Mouse (Mus musculus) hindbrain, embryonic 11.5 days (tissue): ENCODE results near the gene Fntb. TPM values are rescaled to one million over a fixed set of nuclear protein-coding genes. Genes with fewer than 3 reads are reported as not detected.
A peak's percentile ranks its signal among the peaks of the same experiment; 100 is the strongest.

ENCODE experiments used
- ATAC-seq: fragments of 200-750 bp; cut with Nextera tagmentation; 2 replicates; pipeline ENCODE4 v1.8.0; 2017; ENCODE audit warnings: mild to moderate bottlenecking, moderate TSS enrichment, moderate library complexity; ENCODE audit not compliant: low FRiP score
- DNase-seq: peaks from one replicate; pipeline ENCODE4 v3.0.0-alpha.2; 2015; ENCODE audit warnings: low spot score
- H3K27ac ChIP-seq: fragments of 300-500 bp; sonication (generic); 2 replicates; pipeline ENCODE4 v1.5.1; 2014; ENCODE audit warnings: mild to moderate bottlenecking, low read depth, low read length
- H3K27me3 ChIP-seq: fragments of 300-500 bp; sonication (generic); 2 replicates; pipeline ENCODE4 v1.6.1; 2014; ENCODE audit warnings: mild to moderate bottlenecking, low read length, moderate library complexity, mixed read lengths; ENCODE audit not compliant: control insufficient read depth, insufficient read depth
- H3K36me3 ChIP-seq: fragments of 300-500 bp; sonication (generic); 2 replicates; pipeline ENCODE4 v1.6.1; 2014; ENCODE audit warnings: mild to moderate bottlenecking, low read length, moderate library complexity, mixed read lengths; ENCODE audit not compliant: control insufficient read depth, insufficient read depth
- H3K4me1 ChIP-seq: fragments of 300-500 bp; sonication (generic); replicated peaks from 2 replicates; pipeline ENCODE4 v1.6.1; 2014; ENCODE audit warnings: low read length, mixed read lengths; ENCODE audit not compliant: control insufficient read depth, insufficient read depth
- H3K4me2 ChIP-seq: fragments of 300-500 bp; sonication (generic); replicated peaks from 2 replicates; pipeline ENCODE4 v1.6.1; 2014; ENCODE audit warnings: mild to moderate bottlenecking, low read depth, low read length
- H3K4me3 ChIP-seq: fragments of 300-500 bp; sonication (generic); 2 replicates; pipeline ENCODE4 v1.5.1; 2014; ENCODE audit warnings: low read depth, low read length
- H3K9ac ChIP-seq: fragments of 300-500 bp; sonication (generic); 2 replicates; pipeline ENCODE4 v1.6.1; 2014; ENCODE audit warnings: low read depth, low read length
- H3K9me3 ChIP-seq: fragments of 300-500 bp; sonication (generic); 2 replicates; pipeline ENCODE4 v1.6.1; 2016; ENCODE audit warnings: low read length; ENCODE audit not compliant: control insufficient read depth
- WGBS: fragments of 180-500 bp; shearing (Covaris S2); extraction: QIAGEN DNeasy Blood & Tissue Kit; methylation state at CpG from one replicate; pipeline ENCODE4 v1.1.7; 2014; 5-methylcytosine and 5-hydroxymethylcytosine counted together
- polyA plus RNA-seq: library from polyadenylated mRNA; unstranded; fragments of >200 nt; fragmentation: Nextera tagmentation; extraction: Ambion mirVana; gene quantifications from 2 replicates; pipeline ENCODE4 v1.2.1, GENCODE M21; 2014

The Fntb gene
- polyA plus RNA-seq, 1 experiment from 2014 or later: 42.5 TPM

- DNase-seq: no peak
- Histone ChIP-seq H3K9me3 (no peaks in the 10 kb centered on the region), H3K27ac (no peak overlapping the region), H3K9ac (no peak overlapping the region), H3K4me3 (no peak overlapping the region), H3K4me2 (no peak overlapping the region), H3K4me1 (no peaks in the 10 kb centered on the region), H3K36me3 (no peaks in the 10 kb centered on the region), H3K27me3 (no peaks in the 10 kb centered on the region)
- no peak for ATAC-seq
- WGBS: 80% methylated on average over 10 of the region's 10 CpGs
These were observed 129.6 kb downstream of the Fntb start for GRCm38 (mm10) chr12:76894792-76895559.

- Histone ChIP-seq H3K4me1 (no peaks in the 10 kb centered on the region), H3K9ac (no peak overlapping the region), H3K27me3 (no peaks in the 10 kb centered on the region), H3K4me3 (no peak overlapping the region), H3K4me2 (no peak overlapping the region), H3K27ac (no peak overlapping the region), H3K36me3 (no peaks in the 10 kb centered on the region), H3K9me3 (no peaks in the 10 kb centered on the region)
- WGBS: 52% methylated on average over 7 of the region's 7 CpGs
- peak; percentile 24 for DNase-seq
- no peak for ATAC-seq
These were observed 130.4 kb downstream of the Fntb start for GRCm38 (mm10) chr12:76895777-76896176.

DNA sequence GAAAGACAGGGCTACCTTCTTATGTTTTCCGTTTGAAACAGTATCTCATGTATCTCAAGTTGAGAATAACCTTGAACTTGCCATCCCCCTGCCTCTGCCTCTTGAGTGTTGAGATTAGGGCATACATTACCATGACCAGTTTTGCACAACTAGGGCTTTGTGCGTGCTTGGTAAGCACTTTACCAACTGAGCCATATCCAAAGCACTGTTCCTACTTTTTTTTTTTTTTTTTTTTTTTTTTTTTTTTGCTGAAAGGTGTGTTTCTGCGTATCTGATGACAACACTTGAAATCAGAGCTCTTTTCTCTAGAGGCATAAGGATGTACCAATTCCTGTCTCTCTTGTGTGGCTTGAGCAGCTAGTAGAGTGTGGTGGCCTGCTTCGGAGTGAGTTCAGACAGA lies 131.2 kb downstream of the Fntb start:
- H3K4me1 ChIP-seq: no peaks in the 10 kb centered on the region
- WGBS: 93% methylated on average over 4 of the region's 4 CpGs
- no peak overlapping the region for H3K9ac ChIP-seq
- ATAC-seq (no peak), DNase-seq (no peak)
- H3K4me3 ChIP-seq: no peak overlapping the region
- no peak overlapping the region for H3K27ac ChIP-seq
- H3K4me2 ChIP-seq: no peak overlapping the region
- H3K9me3 ChIP-seq: no peaks in the 10 kb centered on the region
- no peaks in the 10 kb centered on the region for H3K36me3 ChIP-seq
- no peaks in the 10 kb centered on the region for H3K27me3 ChIP-seq

DNA sequence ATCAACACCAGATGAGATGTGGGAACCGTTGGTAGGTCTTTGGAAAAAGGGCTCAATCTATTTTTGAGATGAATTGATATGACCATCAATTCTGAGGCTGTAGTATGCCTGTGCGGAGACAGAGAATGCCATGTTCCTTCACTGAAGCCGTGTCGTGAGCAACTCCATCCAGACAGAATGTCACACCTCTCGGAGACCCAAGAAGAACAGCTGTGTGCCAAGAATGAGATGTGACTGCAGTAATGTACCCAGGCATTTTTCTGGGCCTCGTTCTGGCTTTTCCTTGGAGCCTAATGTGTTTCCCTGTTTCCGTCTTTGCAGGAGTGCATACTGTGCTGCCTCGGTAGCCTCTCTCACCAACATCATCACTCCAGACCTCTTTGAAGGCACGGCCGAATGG lies 131.6 kb downstream of the Fntb start:
- H3K4me2 ChIP-seq: no peak overlapping the region
- H3K27ac ChIP-seq: no peak overlapping the region
- H3K36me3 ChIP-seq: no peaks in the 10 kb centered on the region
- H3K27me3 ChIP-seq: no peaks in the 10 kb centered on the region
- WGBS: 95% methylated on average over 10 of the region's 10 CpGs
- H3K4me1 ChIP-seq: no peaks in the 10 kb centered on the region
- no peak for ATAC-seq
- H3K4me3 ChIP-seq: no peak overlapping the region
- H3K9ac ChIP-seq: no peak overlapping the region
- no peak for DNase-seq
- H3K9me3 ChIP-seq: no peaks in the 10 kb centered on the region

- no peak for ATAC-seq
- Histone ChIP-seq H3K27me3 (no peaks in the 10 kb centered on the region), H3K9me3 (no peaks in the 10 kb centered on the region), H3K27ac (no peak overlapping the region), H3K9ac (no peak overlapping the region), H3K36me3 (no peaks in the 10 kb centered on the region), H3K4me3 (no peak overlapping the region), H3K4me2 (no peak overlapping the region), H3K4me1 (no peaks in the 10 kb centered on the region)
- no peak for DNase-seq
These were observed 132.8 kb downstream of the Fntb start for GRCm38 (mm10) chr12:76898141-76898540.

DNA sequence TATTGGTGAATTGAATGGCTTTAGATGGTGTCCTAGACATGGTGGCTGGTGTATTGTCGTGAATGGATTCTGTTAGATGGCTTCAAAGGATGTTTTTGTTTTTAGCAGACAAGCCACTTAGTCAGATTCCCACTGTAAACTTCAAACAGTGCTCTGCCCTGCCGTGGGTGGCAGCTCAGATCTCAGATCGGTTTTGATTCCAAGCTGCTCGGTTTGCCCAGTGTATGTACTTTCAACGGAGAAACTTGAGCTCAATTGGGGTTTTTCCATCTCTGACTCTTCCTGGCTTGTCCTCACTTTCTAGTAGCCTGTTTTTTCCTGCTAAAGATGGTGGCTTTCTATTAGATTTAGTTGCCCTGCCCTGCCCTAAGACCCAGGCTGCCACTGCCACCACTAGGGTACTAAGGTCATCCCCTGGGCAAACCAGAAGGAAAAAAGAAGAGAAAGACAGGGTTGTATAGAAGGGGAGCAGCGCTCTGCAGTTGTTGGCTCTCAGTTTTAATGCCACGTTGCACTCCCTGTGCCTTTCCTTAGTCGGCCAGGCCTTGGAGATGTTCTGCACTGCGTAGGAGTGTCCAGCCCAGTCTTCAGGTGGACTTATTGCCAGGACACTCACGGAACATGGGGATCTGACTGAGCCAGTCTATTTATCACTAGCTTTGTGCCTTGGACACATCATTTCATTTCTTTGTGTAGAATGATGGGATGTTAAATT lies 134.0 kb downstream of the Fntb start:
- no peak overlapping the region for H3K9ac ChIP-seq
- no peak overlapping the region for H3K4me2 ChIP-seq
- H3K9me3 ChIP-seq: no peaks in the 10 kb centered on the region
- H3K4me3 ChIP-seq: no peak overlapping the region
- no peak overlapping the region for H3K27ac ChIP-seq
- ATAC-seq (no peak), DNase-seq (no peak)
- H3K27me3 ChIP-seq: no peaks in the 10 kb centered on the region
- 91% methylated on average over 10 of the region's 10 CpGs for WGBS
- H3K36me3 ChIP-seq: no peaks in the 10 kb centered on the region
- no peaks in the 10 kb centered on the region for H3K4me1 ChIP-seq

DNA sequence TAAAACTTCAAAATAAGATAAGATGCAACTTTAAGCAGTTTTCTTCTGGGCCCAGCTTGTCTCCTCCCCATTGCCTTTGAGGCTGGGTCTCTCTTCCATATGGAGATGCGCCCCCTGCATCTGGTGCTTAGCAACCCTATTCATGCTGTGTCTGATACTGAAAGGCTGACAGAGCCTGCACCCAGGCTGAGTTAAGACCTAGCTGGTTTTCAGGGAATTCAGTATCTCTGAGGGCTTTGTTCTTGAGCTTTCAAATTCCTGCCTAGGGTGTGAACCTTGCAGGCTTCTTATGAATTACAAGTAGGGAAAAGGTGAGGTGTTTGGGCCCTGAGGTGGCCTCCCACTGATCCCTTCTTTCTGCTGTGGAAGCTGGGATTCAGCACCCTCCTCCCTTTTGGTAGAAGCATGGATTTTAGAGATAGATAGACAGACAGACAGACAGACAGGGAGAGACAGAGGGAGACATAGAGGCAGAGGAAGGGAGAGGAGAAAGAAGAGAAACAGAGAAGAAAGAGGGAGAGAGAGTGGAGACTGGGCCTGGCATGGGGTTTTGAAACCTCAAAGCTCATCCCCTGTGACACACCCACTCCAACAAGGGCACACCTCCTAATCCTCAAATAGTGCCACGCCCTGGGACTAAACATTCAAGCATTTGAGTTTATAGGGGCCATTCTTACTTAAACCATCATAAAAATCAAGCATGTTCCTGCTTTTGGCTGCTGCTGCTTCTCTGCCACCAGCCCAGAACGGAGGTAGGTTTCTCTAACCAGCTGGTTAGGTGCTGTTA lies 136.3 kb downstream of the Fntb start:
- Histone ChIP-seq H3K36me3 (no peaks in the 10 kb centered on the region), H3K27me3 (no peaks in the 10 kb centered on the region), H3K4me2 (no peak overlapping the region), H3K9me3 (no peaks in the 10 kb centered on the region), H3K27ac (no peak overlapping the region), H3K4me1 (no peaks in the 10 kb centered on the region), H3K4me3 (no peak overlapping the region), H3K9ac (no peak overlapping the region)
- 76% methylated on average over 3 of the region's 3 CpGs for WGBS
- ATAC-seq (no peak), DNase-seq (no peak)

DNA sequence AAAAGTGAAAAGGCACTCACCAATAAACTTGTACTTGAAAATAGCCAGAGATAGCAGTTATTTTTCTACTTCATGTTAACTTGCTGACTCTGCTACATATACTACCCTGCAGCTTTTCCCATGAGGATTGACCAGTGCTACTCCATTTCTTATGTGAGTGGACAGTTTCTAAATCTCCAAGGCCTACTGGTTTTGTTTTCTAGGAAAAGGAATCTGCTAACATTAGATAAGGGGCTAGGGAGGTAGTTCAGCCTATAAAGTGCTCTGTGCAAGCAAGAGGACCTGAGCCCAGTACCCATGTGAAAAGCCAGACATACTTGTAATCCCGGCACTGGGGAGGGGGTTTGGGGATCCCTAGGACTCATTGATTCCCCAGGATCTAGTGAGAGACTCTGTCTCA lies 140.9 kb downstream of the Fntb start:
- 83% methylated on average over 1 of the region's 1 CpGs for WGBS
- H3K4me3 ChIP-seq: no peak overlapping the region
- no peak for DNase-seq

More for the DNA sequence above, 140.9 kb downstream of the Fntb start:
- Histone ChIP-seq H3K4me2 (no peak overlapping the region), H3K9me3 (no peaks in the 10 kb centered on the region), H3K4me1 (no peaks in the 10 kb centered on the region), H3K27ac (no peak overlapping the region), H3K27me3 (no peaks in the 10 kb centered on the region), H3K36me3 (no peaks in the 10 kb centered on the region), H3K9ac (no peak overlapping the region)
- no peak for ATAC-seq
